In genomic region chr13:18457337-18458236, GRCm38 (mm10) we compare ENCODE assay signal across 11 mouse cellular contexts.
DNase-seq lines count a peak whose midpoint lies in the region; ATAC-seq and TF ChIP-seq lines count a peak whose summit lies in the region.
"Had no signal": no experiment of that assay in that cellular context is flagged by ENCODE, and none has a peak within 500 bp of the region (broad histone marks: within the 10 kb centered on the region; RNA-seq: fewer than 3 reads in every experiment).

No protein-coding gene starts in this region.

- H3K27ac ChIP-seq in forebrain, embryonic 12.5 days, result no peak overlapping the region
- H3K27ac ChIP-seq in forebrain, embryonic 10.5 days, result no peak overlapping the region
- no peak overlapping the region for H3K27ac ChIP-seq in hindbrain, postnatal 0 days
- H3K27ac ChIP-seq in neural tube, embryonic 14.5 days (ENCODE audit: low read depth, low read length), result no peak overlapping the region
- H3K27ac ChIP-seq: left cerebral cortex, adult 2 months had no signal

- no peak overlapping the region for H3K9ac ChIP-seq in forebrain, embryonic 12.5 days
- no peak overlapping the region for H3K9ac ChIP-seq in hindbrain, postnatal 0 days (replicated peaks; ENCODE audit: low read length)
- no peak overlapping the region for H3K9ac ChIP-seq in neural tube, embryonic 14.5 days (replicated peaks; ENCODE audit: low read depth, low read length)

- H3K4me3 ChIP-seq in forebrain, embryonic 12.5 days (replicated peaks), result no peak overlapping the region
- H3K4me3 ChIP-seq in forebrain, embryonic 10.5 days, result no peak overlapping the region
- no peak overlapping the region for H3K4me3 ChIP-seq in hindbrain, postnatal 0 days (ENCODE audit: low read length)
- H3K4me3 ChIP-seq in neural tube, embryonic 14.5 days (ENCODE audit: low read depth, low read length), result no peak overlapping the region
- H3K4me3 ChIP-seq: erythroblast, embryonic 14.5 days; left cerebral cortex, adult 2 months had no signal

- peaks cover 3% of the 10 kb centered on the region; the same call in 1 of the 2 replicates for H3K27me3 ChIP-seq in forebrain, embryonic 12.5 days
- H3K27me3 ChIP-seq in forebrain, embryonic 10.5 days (ENCODE audit: poor library complexity, severe bottlenecking), result no peaks in the 10 kb centered on the region
- no peaks in the 10 kb centered on the region for H3K27me3 ChIP-seq in hindbrain, postnatal 0 days (ENCODE audit: insufficient read depth, low read length)
- H3K27me3 ChIP-seq in neural tube, embryonic 14.5 days (ENCODE audit: control insufficient read depth, insufficient read depth, low read length), result no peaks in the 10 kb centered on the region

- WGBS in forebrain, embryonic 12.5 days, result 37% methylated on average over 14 of the region's 14 CpGs
- 60% methylated on average over 14 of the region's 14 CpGs for WGBS in forebrain, embryonic 10.5 days
- 25% methylated on average over 14 of the region's 14 CpGs for WGBS in hindbrain, postnatal 0 days
- WGBS in neural tube, embryonic 14.5 days, result 13% methylated on average over 14 of the region's 14 CpGs

- H3K9me3 ChIP-seq in forebrain, embryonic 12.5 days, result no peaks in the 10 kb centered on the region
- no peaks in the 10 kb centered on the region for H3K9me3 ChIP-seq in forebrain, embryonic 10.5 days
- H3K9me3 ChIP-seq in hindbrain, postnatal 0 days (ENCODE audit: low read length), result no peaks in the 10 kb centered on the region
- H3K9me3 ChIP-seq in neural tube, embryonic 14.5 days (ENCODE audit: control insufficient read depth, low read length), result no peaks in the 10 kb centered on the region

- H3K4me1 ChIP-seq in forebrain, embryonic 12.5 days, result peaks cover 6% of the 10 kb centered on the region; the same call in 1 of the 2 replicates
- H3K4me1 ChIP-seq in forebrain, embryonic 10.5 days, result peaks cover 8% of the 10 kb centered on the region; the same call in 1 of the 2 replicates
- no peaks in the 10 kb centered on the region for H3K4me1 ChIP-seq in hindbrain, postnatal 0 days (ENCODE audit: insufficient read depth, low read length)
- no peaks in the 10 kb centered on the region for H3K4me1 ChIP-seq in neural tube, embryonic 14.5 days (ENCODE audit: control insufficient read depth, insufficient read depth, low read length)

- H3K36me3 ChIP-seq in forebrain, embryonic 12.5 days (replicated peaks), result no peaks in the 10 kb centered on the region
- no peaks in the 10 kb centered on the region for H3K36me3 ChIP-seq in forebrain, embryonic 10.5 days (replicated peaks)
- H3K36me3 ChIP-seq in hindbrain, postnatal 0 days (ENCODE audit: insufficient read depth, low read length), result no peaks in the 10 kb centered on the region
- H3K36me3 ChIP-seq in neural tube, embryonic 14.5 days (ENCODE audit: control insufficient read depth, insufficient read depth, low read length), result no peaks in the 10 kb centered on the region

- DNase-seq in forebrain, embryonic 10.5 days (ENCODE audit: extremely low spot score, low spot score), result no peak
- peak; percentile 11 for DNase-seq in hindbrain, postnatal 0 days (ENCODE audit: low spot score)
- DNase-seq in kidney, postnatal 36 days, result peak; percentile 5 to 17
- no peak for DNase-seq in right cerebral cortex, adult 2 months (ENCODE audit: low spot score in 2 of 2)
- DNase-seq in gastrocnemius, postnatal 4 days (ENCODE audit: low spot score in 2 of 2), result no peak
- no peak for DNase-seq in cerebellum, postnatal 4 days (ENCODE audit: low spot score in 2 of 2)
- DNase-seq: right cerebral cortex, adult 18-20 months had no signal

- H3K4me2 ChIP-seq in forebrain, embryonic 12.5 days, result 0 out of 2 replicates have a peak overlapping the region, but pooled peaks have one; percentile 10
- H3K4me2 ChIP-seq in hindbrain, postnatal 0 days (ENCODE audit: low read depth, low read length), result no peak overlapping the region
- peak overlapping the region; percentile 8; the same call in 1 of the 2 replicates for H3K4me2 ChIP-seq in neural tube, embryonic 14.5 days (ENCODE audit: low read depth, low read length)

- TF ChIP-seq CTCF in hindbrain, postnatal 0 days (IDR thresholded peaks at IDR 0.05; ENCODE audit: low read depth), result no peak

- peak; percentile 84 for ATAC-seq in forebrain, embryonic 12.5 days (ENCODE audit: low FRiP score)
- ATAC-seq in hindbrain, postnatal 0 days, result 0 out of 2 replicates have a peak, but pooled peaks have one; percentile 59
- ATAC-seq in neural tube, embryonic 14.5 days (ENCODE audit: low read depth), result peak; percentile 92

Comparison
In these comparisons a context has a peak if more than half of its experiments do, and no peak if none do; other contexts are left out.
1. DNase-seq: peak in hindbrain, postnatal 0 days (single experiment) and kidney, postnatal 36 days (2 of 2); none in forebrain, embryonic 10.5 days (single experiment), right cerebral cortex, adult 2 months (0 of 2), gastrocnemius, postnatal 4 days (0 of 2) and cerebellum, postnatal 4 days (0 of 2).
2. Peak in every context shown above with its lines, with median percentiles within 50 percentile points of each other: ATAC-seq.